Mouse (Mus musculus) heart, postnatal 0 days (tissue): ENCODE measurements around the gene Clba1. TPM values are rescaled to one million over a fixed set of nuclear protein-coding genes. Genes with fewer than 3 reads are reported as not detected.
"Not testable (repeated sequence)": the region's sequence is repeated elsewhere in the genome, so short reads cannot be mapped to it uniquely, and the experiment has no call there.

Experiments used
- ATAC-seq: fragments of 200-750 bp; cut with Nextera tagmentation; 2 replicates; pipeline ENCODE4 v1.8.0; 2017; ENCODE audit warnings: low read depth, moderate number of reproducible peaks, moderate library complexity; ENCODE audit not compliant: insufficient read depth
- DNase-seq: peaks from one replicate; pipeline ENCODE4 v3.0.0-alpha.2; 2016; ENCODE audit warnings: low spot score
- H3K27ac ChIP-seq: fragments of 300-500 bp; sonication (generic); 2 replicates; pipeline ENCODE4 v1.5.1; 2014; ENCODE audit warnings: low read depth, mild to moderate bottlenecking
- H3K27me3 ChIP-seq: fragments of 300-500 bp; sonication (generic); 2 replicates; pipeline ENCODE4 v1.6.1; 2014; ENCODE audit warnings: low read length, mixed read lengths; ENCODE audit not compliant: control insufficient read depth, insufficient read depth
- H3K36me3 ChIP-seq: fragments of 300-500 bp; sonication (generic); replicated peaks from 2 replicates; pipeline ENCODE4 v1.6.1; 2014; ENCODE audit warnings: low read length, mixed read lengths; ENCODE audit not compliant: control insufficient read depth, insufficient read depth
- H3K4me1 ChIP-seq: fragments of 300-500 bp; sonication (generic); 2 replicates; pipeline ENCODE4 v1.6.1; 2014; ENCODE audit warnings: antibody characterized with exemption; ENCODE audit not compliant: control insufficient read depth, insufficient read depth
- H3K4me2 ChIP-seq: fragments of 300-500 bp; sonication (generic); 2 replicates; pipeline ENCODE4 v1.6.1; 2014; ENCODE audit warnings: low read depth, mild to moderate bottlenecking, low read length, moderate library complexity
- H3K4me3 ChIP-seq: fragments of 300-500 bp; sonication (generic); 2 replicates; pipeline ENCODE4 v1.5.1; 2014; ENCODE audit warnings: low read depth, low read length
- H3K9ac ChIP-seq: fragments of 300-500 bp; sonication (generic); replicated peaks from 2 replicates; pipeline ENCODE4 v1.6.1; 2014; ENCODE audit warnings: low read depth, low read length, mixed read lengths
- H3K9me3 ChIP-seq: fragments of 300-500 bp; sonication (generic); replicated peaks from 2 replicates; pipeline ENCODE4 v1.6.1; 2016; ENCODE audit warnings: low read length; ENCODE audit not compliant: control insufficient read depth
- CTCF ChIP-seq: IDR thresholded peaks from 2 replicates; pipeline ENCODE4 v1.5.1; 2016; ENCODE audit warnings: antibody characterized with exemption, control low read depth, low read depth
- EP300 ChIP-seq: IDR thresholded peaks from 2 replicates; pipeline ENCODE4 v1.6.1; 2016; ENCODE audit warnings: antibody characterized with exemption, low read depth
- WGBS: fragments of 180-500 bp; shearing (Covaris S2); extraction: QIAGEN DNeasy Blood & Tissue Kit; methylation state at CpG from one replicate; pipeline ENCODE4 v1.1.7; 2014; 5-methylcytosine and 5-hydroxymethylcytosine counted together
- polyA plus RNA-seq: library from polyadenylated mRNA; unstranded; fragments of >200 nt; fragmentation: Nextera tagmentation; extraction: Ambion mirVana; gene quantifications from 2 replicates; pipeline ENCODE4 v1.2.1, GENCODE M21; 2015
- total RNA-seq: library from RNA; depleted of rRNA; stranded (reverse); fragments of >200 nt; gene quantifications from 2 replicates; pipeline ENCODE4 v1.2.3, GENCODE M21; 2014; ENCODE audit warnings: low replicate concordance

Clba1 gene
- total and polyA plus RNA-seq, 2 experiments from 2014 or later, result 8.2 to 9.4 TPM

DNA sequence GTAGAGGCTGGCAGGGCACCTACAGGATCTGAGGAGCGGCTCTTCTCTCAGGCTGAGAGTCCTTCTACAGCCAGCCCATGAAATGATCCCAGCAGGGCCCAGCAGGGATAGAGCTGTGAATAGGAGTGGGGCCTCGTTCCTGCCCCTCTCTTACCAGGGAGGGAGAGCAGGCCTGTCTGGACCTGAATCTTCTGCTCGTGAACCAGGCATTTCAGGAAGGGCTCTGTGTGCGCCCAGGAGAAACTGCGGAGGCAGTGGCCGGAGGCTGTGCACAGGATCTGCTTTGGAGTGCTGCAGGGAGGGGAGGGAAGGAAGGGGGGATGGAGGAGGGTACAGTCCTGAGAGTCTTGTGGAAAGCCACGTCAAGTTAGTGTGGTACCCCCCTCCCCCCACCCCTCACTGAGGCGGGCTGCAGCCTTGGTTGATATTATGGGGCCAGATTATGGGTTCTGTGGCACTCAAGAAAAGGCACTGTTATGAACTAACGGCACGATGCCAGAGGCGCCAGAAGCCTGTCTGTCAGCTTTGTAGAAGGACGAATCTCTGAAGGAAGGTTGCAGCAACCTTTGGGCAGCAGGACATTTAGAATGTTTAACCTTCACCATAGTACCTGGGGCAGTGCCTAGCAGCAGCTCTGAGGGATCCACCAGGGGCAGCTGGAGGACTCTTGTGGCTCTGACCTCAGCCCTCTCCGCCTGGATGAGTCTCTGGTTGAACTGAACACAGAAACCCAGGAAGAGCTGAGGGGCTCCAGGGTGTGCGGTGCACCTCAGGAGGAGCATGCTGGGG is 6.1 kb downstream of the Clba1 start:
- DNase-seq (no peak), ATAC-seq (no peak)
- Histone ChIP-seq H3K27me3 (no peaks in the 10 kb centered on the region), H3K4me2 (no peak overlapping the region), H3K4me1 (peaks cover 19% of the 10 kb centered on the region), H3K9ac (no peak overlapping the region), H3K36me3 (peaks cover 44% of the 10 kb centered on the region), H3K9me3 (no peaks in the 10 kb centered on the region), H3K27ac (no peak overlapping the region), H3K4me3 (no peak overlapping the region)
- TF ChIP-seq EP300 (no peak), CTCF (no peak)
- WGBS, result 74% methylated on average over 14 of the region's 14 CpGs

DNA sequence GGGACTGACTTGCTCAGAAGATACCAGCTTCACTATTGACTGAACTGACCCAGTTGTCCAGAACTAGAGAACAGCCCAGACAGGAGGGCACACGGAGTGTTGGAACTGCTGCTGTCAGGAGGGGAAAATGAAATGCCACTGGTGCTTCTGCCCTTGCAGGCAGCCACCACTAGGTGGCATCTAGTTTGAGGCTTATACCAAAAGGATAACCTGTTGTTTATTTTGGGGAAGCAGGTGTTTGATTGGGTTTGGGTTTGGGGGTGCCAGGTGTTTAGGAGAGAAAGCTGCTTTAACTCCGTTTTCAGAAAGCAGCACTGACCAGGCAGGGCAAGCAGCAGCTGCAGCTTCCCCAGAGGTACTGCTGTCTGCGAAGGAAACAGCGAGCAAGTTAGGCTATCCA is 7.6 kb downstream of the Clba1 start:
- 53% methylated on average over 4 of the region's 4 CpGs for WGBS

DNA sequence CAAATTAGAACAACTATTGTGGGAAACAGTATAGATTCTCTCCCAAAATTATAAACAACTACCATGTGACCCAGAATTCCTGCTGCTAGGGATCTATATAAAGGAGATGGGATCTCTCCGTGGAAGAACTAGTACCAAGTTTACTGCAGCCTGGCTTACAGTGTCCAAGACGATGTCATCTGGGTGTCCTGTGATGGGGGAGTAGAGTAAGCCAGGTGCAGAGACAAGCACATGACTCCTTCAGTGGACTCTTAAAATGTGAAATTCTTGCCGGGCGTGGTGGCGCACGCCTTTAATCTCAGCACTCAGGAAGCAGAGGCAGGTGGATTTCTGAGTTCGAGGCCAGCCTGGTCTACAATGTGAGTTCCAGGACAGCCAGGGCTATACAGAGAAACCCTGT is 8.1 kb downstream of the Clba1 start:
- not testable (repeated sequence) for H3K9me3 ChIP-seq, DNase-seq, ATAC-seq, H3K4me2 ChIP-seq, H3K4me3 ChIP-seq, H3K27me3 ChIP-seq, H3K27ac ChIP-seq, H3K9ac ChIP-seq
- Histone ChIP-seq H3K36me3 (peaks cover 61% of the 10 kb centered on the region), H3K4me1 (peaks cover 14% of the 10 kb centered on the region)
- WGBS, result 78% methylated on average over 7 of the region's 7 CpGs

More for the DNA sequence above, 7.6 kb downstream of the Clba1 start:
- DNase-seq, result no peak
- TF ChIP-seq EP300, result no peak
- peak; percentile 82 for TF ChIP-seq CTCF
- H3K27ac ChIP-seq, result no peak overlapping the region
- H3K9ac ChIP-seq, result no peak overlapping the region
- H3K9me3 ChIP-seq, result no peaks in the 10 kb centered on the region
- H3K4me2 ChIP-seq, result no peak overlapping the region
- peaks cover 56% of the 10 kb centered on the region for H3K36me3 ChIP-seq
- H3K27me3 ChIP-seq, result no peaks in the 10 kb centered on the region
- H3K4me1 ChIP-seq, result peaks cover 14% of the 10 kb centered on the region
- ATAC-seq, result no peak
- H3K4me3 ChIP-seq, result no peak overlapping the region

DNA sequence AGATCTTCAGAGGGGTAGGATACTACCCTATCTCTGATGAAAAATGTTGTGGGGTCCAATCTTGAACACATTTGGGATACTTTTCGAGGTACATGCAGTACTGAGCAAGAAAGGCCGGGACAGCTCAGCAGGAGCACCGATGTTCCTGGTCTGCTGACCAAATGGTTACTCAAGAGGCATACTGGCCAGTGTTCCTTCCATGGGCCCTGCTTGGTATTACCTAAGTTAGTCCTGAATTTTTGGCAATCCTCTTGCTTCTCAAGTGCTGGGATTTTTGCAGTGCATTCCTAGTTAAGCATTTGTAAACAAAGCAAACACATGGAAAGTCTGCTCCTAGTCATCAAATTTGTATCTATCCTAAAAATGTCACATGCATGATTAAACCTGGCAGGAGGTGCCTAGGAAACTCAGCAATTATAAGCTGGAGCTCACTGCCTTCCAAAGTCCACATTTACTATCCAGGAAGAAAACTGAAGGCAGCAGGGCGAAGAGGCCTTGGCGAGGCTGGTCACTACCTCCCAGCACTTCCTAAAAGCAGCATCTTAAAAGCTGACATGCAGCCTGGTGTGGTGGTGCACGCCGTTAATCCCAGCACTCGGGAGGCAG is 10.4 kb downstream of the Clba1 start:
- Histone ChIP-seq H3K9me3 (no peaks in the 10 kb centered on the region), H3K4me3 (no peak overlapping the region), H3K27ac (no peak overlapping the region), H3K36me3 (peaks cover 55% of the 10 kb centered on the region), H3K9ac (no peak overlapping the region), H3K4me2 (no peak overlapping the region), H3K27me3 (no peaks in the 10 kb centered on the region), H3K4me1 (peaks cover 35% of the 10 kb centered on the region)
- DNase-seq (no peak), ATAC-seq (no peak)
- 89% methylated on average over 8 of the region's 8 CpGs for WGBS
- no peak for TF ChIP-seq EP300
- no peak for TF ChIP-seq CTCF

DNA sequence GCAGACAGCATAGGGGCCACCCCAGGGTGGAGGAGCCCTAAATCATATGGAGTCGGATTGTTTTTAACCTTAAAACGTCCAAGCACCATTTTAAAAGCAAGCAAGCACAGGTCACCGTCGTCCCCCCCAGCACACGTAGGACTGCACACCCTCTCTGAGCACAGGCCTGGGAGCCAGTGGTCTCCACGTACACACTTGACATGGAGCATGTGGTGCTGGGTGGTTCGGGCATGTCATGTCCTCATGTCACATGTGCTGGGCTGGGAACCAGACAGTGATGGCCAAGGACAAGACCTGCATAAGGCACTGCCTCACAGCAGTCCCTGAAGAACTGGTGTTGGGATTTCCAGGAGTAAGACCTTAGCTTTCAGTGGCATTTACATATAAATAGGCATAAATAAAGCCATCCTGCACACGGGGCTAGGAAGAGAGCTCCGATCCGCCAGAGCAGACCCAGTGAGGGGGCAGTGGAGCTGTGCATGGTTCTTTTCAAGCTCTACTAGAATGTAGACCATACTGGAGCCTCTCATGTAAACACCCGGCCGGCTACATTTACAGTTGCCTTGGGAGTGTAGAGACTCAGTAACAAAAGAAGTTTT is 11.8 kb downstream of the Clba1 start:
- 75% methylated on average over 12 of the region's 12 CpGs for WGBS
- no peaks in the 10 kb centered on the region for H3K27me3 ChIP-seq
- H3K36me3 ChIP-seq, result peaks cover 48% of the 10 kb centered on the region
- no peak for DNase-seq
- 0 out of 2 replicates have a peak overlapping the region, but pooled peaks have one; percentile 18 for H3K27ac ChIP-seq
- no peak for ATAC-seq
- H3K4me1 ChIP-seq, result peaks cover 35% of the 10 kb centered on the region
- TF ChIP-seq EP300 (no peak), CTCF (no peak)
- no peak overlapping the region for H3K4me2 ChIP-seq
- H3K9ac ChIP-seq, result no peak overlapping the region
- H3K4me3 ChIP-seq, result no peak overlapping the region
- no peaks in the 10 kb centered on the region for H3K9me3 ChIP-seq
